Mouse (Mus musculus): Measurements from ENCODE around the gene L2hgdh.
A peak's percentile ranks its signal among the peaks of the same experiment; 100 is the strongest.

Gene L2hgdh

GRCm38 (mm10) chr12:69724018-69724710, 509 bp downstream of the L2hgdh start:
- no peak for DNase-seq

DNA sequence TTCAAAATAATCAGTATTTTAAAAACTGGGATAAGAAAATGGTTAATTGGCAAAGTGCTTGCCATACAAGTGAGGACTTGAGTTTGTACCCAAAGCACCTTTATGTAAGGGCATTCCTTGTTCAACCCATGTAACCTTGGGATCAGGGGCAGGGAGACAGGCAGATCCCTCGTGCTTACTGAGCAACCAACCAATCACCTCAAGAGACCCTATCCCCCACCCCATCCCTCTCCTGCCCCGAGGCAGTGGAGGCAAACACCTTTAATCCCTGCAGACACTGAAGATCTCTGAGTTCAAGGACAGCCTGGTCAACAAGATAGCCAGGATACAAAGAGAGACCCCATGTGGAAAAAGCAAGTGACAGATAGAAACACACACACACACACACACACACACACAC, 1.3 kb downstream of the L2hgdh start:
- DNase-seq: no peak

GRCm38 (mm10) chr12:69722857-69723256, 1.8 kb downstream of the L2hgdh start:
- DNase-seq: no peak

DNA sequence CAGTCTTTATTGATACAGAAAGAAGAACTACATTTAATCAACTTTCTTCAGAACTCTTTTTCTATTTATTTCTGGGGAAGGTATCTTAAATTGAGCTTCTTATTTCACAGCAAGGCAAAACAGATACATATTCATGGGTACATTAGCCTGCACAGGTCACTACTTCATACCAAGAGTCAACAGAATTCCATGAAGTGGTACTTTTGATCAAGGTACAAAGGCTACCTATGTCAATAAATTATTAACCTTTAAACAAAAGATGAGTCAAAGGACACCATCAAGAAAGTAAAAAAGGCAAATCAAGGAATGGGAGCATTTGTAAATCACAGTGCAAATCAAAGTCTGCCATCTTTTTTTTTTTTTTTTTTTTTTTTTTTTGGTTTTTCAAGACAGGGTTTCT, 11.0 kb downstream of the L2hgdh start:
- no peak for DNase-seq

DNA sequence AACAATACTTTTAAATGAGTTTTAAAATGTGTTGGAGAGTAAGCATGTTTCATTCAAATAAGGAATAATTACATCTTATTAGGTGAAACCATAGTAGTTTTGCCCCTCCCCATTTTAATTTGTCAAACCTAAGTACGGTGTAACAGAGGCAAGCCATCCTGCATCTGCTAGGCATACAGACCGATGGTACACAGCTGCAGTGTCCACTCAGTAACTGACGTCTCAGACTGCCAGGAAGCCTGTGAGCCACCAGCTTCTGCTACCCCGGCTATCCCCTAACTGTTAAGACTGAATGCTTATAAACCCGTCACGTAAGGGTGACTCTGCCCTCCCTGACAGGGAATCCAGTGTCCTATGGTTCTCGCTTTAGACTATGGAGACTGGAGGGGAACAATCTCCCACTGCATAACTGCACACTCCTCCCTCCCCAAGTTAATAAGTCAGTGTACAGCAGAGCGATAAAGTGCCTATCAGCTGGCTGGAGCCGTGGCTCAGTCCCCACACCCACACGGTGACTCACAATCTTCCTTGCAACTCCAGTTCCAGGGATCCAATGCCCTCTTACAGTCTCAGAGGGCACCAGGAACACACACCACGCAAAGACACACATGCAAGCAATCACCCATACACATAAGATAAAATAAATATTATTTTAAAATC, 19.7 kb downstream of the L2hgdh start:
- no peak for DNase-seq

GRCm38 (mm10) chr12:69698352-69698751, 26.3 kb downstream of the L2hgdh start:
- DNase-seq: no peak

DNA sequence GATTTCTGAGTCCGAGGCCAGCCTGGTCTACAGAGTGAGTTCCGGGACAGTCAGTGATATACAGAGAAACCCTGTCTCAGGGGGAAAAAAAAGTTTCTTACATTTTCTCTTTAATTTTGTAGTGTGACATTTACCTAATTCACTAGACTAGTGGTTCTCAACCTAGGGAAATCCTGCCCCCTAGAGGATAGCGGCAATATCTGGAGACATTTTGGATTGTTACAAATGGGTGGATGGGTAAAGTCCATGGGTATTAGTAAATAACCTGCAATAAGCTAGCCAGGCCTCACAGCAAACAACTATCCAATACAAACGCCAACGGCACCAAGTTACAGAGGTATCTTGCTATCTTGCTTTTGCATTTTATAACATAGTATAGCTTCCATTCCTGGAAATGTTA, 27.9 kb downstream of the L2hgdh start:
- DNase-seq: peak; percentile 63

- no peak for DNase-seq
Measured at GRCm38 (mm10) chr12:69693471-69693870, 31.2 kb downstream of the L2hgdh start.

GRCm38 (mm10) chr12:69690714-69691113, 34.0 kb downstream of the L2hgdh start:
- DNase-seq: no peak

- no peak for DNase-seq
Measured at GRCm38 (mm10) chr12:69689094-69689493, 35.6 kb downstream of the L2hgdh start.

DNA sequence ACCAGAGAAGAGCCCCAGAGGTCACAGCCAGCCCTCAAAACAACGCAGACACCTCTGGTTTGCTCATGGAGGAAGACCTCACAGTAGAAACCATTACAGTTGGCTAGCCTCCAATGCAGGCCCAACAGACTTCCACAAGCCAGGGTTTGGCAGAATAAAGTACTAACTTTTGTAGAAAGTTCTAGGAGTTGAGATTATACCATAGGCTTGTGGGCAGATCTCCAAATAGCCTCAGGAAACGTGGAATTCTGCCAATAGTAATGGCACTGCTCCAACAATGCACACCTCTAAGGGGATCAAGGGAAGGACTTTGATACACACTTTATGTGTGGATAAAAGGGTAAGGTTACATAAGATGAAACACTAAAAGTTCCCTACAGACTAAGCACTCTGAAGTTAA, 36.3 kb downstream of the L2hgdh start:
- DNase-seq: no peak

- peak; percentile 6 for DNase-seq
Measured at GRCm38 (mm10) chr12:69683537-69683936, 41.1 kb downstream of the L2hgdh start.

DNA sequence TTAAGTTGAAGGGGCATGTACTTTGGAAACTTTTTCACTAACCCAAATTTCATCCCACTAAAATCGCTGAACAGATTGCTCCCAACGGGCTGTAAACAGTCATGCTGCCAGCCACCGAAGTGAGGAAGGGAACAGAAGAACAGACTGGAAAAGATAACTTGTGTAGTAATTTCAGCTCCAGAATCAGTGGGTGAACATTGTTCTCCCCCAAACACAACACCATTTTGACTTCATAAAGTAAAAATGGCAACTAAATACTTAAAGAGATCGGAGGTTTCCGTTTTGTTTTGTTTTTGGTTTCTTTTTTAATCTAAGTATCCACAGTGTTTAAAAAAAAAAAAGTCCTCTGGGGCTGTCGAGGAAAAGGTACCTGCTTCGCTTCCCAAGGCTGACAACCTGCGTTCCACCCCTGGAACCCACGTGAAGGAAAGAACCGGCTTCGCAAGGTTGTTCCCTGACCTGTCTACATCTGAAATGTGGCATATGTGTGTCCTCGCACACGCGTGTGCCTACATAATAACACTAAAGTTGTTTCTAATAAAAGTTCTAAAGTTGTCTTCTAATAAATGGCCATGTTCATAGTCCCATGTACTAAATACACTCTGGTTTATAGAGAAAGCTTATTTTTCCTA, 41.8 kb downstream of the L2hgdh start:
- DNase-seq: no peak

DNA sequence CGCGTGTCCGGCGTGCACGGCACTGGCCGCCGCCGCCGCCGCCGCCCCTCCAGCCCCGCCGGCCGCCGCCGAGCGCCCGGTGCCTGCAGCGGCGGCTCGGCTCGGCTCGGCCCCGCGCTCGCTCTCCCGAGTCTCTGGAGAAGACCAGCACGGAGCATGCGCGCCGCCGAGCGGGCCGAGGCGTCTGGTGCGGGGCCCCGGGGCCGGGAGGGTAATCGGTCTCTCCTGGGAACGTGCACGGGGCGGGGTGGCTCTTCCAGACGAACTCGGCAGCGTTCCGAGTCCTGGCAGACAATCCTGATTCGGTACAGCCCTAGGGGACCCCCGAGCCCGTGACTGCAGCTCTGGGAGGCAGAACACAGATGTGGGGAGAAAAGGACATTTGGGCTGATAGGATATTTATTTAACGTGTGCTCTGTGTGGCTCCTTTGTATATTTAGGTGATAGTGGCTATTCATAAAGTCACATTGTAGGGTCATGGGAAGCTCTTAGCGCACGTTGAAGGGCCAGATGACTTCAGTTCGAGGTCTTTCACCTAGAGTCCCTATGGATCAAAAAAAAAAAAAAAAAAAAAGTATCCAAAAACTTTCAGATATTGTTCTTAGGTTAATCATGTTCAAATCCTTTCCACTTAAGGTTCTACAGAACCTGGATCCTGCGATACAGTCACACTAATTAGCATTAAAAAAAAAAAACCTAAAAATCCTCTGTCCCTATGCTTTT, 42.4 kb downstream of the L2hgdh start:
- peak; percentile 79 for DNase-seq

- peak; percentile 47 for DNase-seq
Measured at GRCm38 (mm10) chr12:69681566-69682061, 43.1 kb downstream of the L2hgdh start, which contains the start of gene Sos2. Gene Sos2 (minus strand): TSS chr12:69681852.

- peak; percentile 52 for DNase-seq
Measured at GRCm38 (mm10) chr12:69680635-69681565, 43.8 kb downstream of the L2hgdh start.

GRCm38 (mm10) chr12:69676157-69676556, 48.5 kb downstream of the L2hgdh start:
- no peak for DNase-seq

DNA sequence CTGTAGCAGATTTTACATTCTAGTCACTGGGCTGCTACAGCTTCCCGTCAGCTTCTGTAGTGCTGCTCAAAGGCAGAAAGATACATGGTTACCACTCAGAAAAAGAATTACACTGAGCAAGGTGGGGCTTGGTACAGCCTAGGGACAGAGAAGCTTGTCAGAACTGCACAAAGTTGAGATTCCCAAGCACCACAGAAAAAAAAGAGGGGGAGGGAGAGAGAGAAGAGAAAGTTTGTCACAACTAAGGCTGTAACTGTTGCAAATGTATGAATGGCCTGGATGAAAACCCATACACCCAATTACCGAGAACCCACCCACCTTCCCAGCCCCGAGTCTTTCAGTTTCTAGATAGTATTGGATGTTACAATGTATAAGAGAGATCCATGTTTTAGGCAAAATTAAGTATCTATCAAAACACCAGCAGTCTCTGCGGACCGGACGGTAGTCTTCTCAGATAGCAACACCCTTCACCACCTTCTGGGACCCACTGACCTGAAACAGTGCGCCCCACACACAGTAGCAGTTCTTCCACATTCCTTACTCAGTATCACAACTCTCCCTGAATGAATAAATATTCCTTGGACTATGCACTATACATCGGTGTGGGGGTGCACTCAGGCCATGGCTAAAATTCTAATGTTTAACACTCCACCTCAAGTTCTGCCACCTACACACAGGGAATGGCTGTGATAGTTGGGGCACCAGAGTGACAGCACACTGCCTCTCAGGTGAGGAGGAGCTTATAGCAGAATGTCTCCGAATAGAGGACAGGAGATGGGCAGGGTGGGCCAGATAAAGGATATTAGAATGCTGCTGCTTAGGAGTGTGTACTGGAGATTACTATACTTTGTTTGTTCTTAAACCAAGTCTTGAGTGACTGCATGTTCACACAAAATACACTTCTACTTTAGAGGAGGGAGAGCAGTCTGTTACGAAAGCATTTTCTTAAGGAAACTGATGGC, 49.8 kb downstream of the L2hgdh start:
- DNase-seq: no peak

GRCm38 (mm10) chr12:69674176-69674575, 50.5 kb downstream of the L2hgdh start:
- no peak for DNase-seq

GRCm38 (mm10) chr12:69666721-69667120, 58.0 kb downstream of the L2hgdh start:
- DNase-seq: no peak

DNA sequence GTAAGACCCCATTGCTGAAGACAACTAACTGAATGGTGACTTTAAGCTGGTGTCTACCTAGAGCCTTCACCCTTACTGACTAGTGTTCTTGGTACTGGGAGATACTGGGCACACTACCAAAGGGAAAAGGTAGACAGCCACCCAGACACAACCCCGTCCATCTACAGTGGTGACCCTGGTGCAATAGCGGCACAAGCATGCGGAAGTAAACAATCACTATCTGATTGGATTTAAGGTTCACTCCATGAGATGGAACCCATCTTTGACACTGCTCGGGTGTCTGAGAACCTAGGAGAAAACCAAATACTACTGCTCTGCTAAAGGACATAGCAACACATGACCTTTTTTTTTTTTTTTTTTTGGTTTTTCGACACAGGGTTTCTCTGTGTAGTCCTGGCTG, 63.0 kb downstream of the L2hgdh start:
- DNase-seq: no peak

Data from thymus, postnatal 25 days (tissue).